Mouse (Mus musculus) CH12.LX (cell line): Measurements from ENCODE around the gene Foxp1. TPM values are rescaled to one million over a fixed set of nuclear protein-coding genes. Genes with fewer than 3 reads are reported as not detected.

Source experiments
- DNase-seq: peaks from one replicate; pipeline ENCODE4 v3.0.0-alpha.2; 2013; ENCODE audit errors: extremely low read depth
- H3K27ac ChIP-seq: 2 replicates; pipeline ENCODE4 v1.5.1; 2012; ENCODE audit warnings: low read depth, mild to moderate bottlenecking, control low read depth, moderate library complexity; ENCODE audit not compliant: insufficient read depth
- H3K27me3 ChIP-seq: replicated peaks from 2 replicates; pipeline ENCODE3; 2012; ENCODE audit warnings: inconsistent platforms
- H3K36me3 ChIP-seq, 2 experiments: replicated peaks in 1 of 2; 2 replicates each; pipeline versions ENCODE3 to v1.6.1; 2012; ENCODE audit warnings: inconsistent platforms in 1 of 2, low read length in 1 of 2, mild to moderate bottlenecking in 1 of 2, mixed read lengths in 1 of 2, moderate library complexity in 1 of 2; ENCODE audit not compliant: control insufficient read depth in 1 of 2, insufficient read depth in 1 of 2
- H3K4me1 ChIP-seq, 2 experiments: 2 replicates each; pipeline ENCODE4 v1.6.1; 2012; ENCODE audit warnings: inconsistent platforms in 1 of 2, moderate library complexity in 1 of 2; ENCODE audit not compliant: insufficient read depth in 2 of 2, control insufficient read depth in 1 of 2
- H3K4me2 ChIP-seq: 2 replicates; pipeline ENCODE4 v1.6.1; 2012; ENCODE audit warnings: low read depth, mild to moderate bottlenecking, control low read depth; ENCODE audit not compliant: poor library complexity, insufficient read depth, severe bottlenecking
- H3K4me3 ChIP-seq, 3 experiments: fragments of 150-350 bp in 1 of 3; sonication (generic) in 1 of 3; replicated peaks in 1 of 3; 2 replicates each; pipeline versions ENCODE3 to v1.5.1; 2011 to 2012; ENCODE audit warnings: low read depth in 2 of 3, low read length in 2 of 3, mild to moderate bottlenecking in 2 of 3, moderate library complexity in 2 of 3, control low read depth in 1 of 3, improper control_type of control experiment in 1 of 3, inconsistent platforms in 1 of 3, mixed read lengths in 1 of 3; ENCODE audit not compliant: poor library complexity in 1 of 3
- H3K79me2 ChIP-seq: replicated peaks from 2 replicates; pipeline ENCODE4 v1.6.1; 2012; ENCODE audit warnings: mild to moderate bottlenecking, moderate library complexity; ENCODE audit not compliant: control insufficient read depth, poor library complexity, insufficient read depth, severe bottlenecking; ENCODE audit errors: extremely low read depth
- H3K9ac ChIP-seq: 2 replicates; pipeline ENCODE4 v1.6.1; 2012; ENCODE audit warnings: low read depth, mild to moderate bottlenecking, control low read depth, moderate library complexity; ENCODE audit not compliant: insufficient read depth
- H3K9me3 ChIP-seq: replicated peaks from 2 replicates; pipeline ENCODE3; 2012; ENCODE audit warnings: low read length, inconsistent platforms, mixed read lengths
- BHLHE40 ChIP-seq: IDR thresholded peaks from 2 replicates; pipeline ENCODE4 v1.6.1; 2011; ENCODE audit warnings: mild to moderate bottlenecking, low read depth, low read length, improper control_type of control experiment
- CHD2 ChIP-seq: IDR thresholded peaks from 2 replicates; pipeline ENCODE4 v1.6.1; 2011; ENCODE audit warnings: low read length, improper control_type of control experiment
- EP300 ChIP-seq: IDR thresholded peaks from 2 replicates; pipeline ENCODE4 v1.6.1; 2011; ENCODE audit warnings: low read length, improper control_type of control experiment
- ETS1 ChIP-seq: conservative IDR thresholded peaks from 2 replicates; pipeline ENCODE4 v1.6.1; 2012; ENCODE audit warnings: low read depth, mild to moderate bottlenecking, inconsistent platforms, low read length, improper control_type of control experiment, moderate library complexity
- GABPA ChIP-seq: IDR thresholded peaks from 2 replicates; pipeline ENCODE4 v1.6.1; 2012; ENCODE audit warnings: low read depth, low read length, improper control_type of control experiment, inconsistent platforms; ENCODE audit not compliant: insufficient replicate concordance
- HCFC1 ChIP-seq: IDR thresholded peaks from 2 replicates; pipeline ENCODE4 v1.6.1; 2012; ENCODE audit warnings: low read depth, mild to moderate bottlenecking, inconsistent platforms, low read length, improper control_type of control experiment
- IRF4 ChIP-seq: IDR thresholded peaks from 2 replicates; pipeline ENCODE4 v1.6.1; 2014; ENCODE audit warnings: low read depth, mild to moderate bottlenecking, inconsistent platforms, low read length, improper control_type of control experiment
- JUN ChIP-seq: IDR thresholded peaks from 2 replicates; pipeline ENCODE4 v1.6.1; 2011; ENCODE audit warnings: low read depth, mild to moderate bottlenecking, low read length, improper control_type of control experiment, moderate library complexity; ENCODE audit not compliant: insufficient read depth
- KAT2A ChIP-seq: IDR thresholded peaks from 2 replicates; pipeline ENCODE4 v1.6.1; 2012; ENCODE audit warnings: low read length, improper control_type of control experiment, inconsistent platforms; ENCODE audit not compliant: insufficient replicate concordance
- MEF2A ChIP-seq: IDR thresholded peaks from 2 replicates; pipeline ENCODE4 v1.6.1; 2014; ENCODE audit warnings: low read depth, mild to moderate bottlenecking, inconsistent platforms, low read length, improper control_type of control experiment, borderline replicate concordance
- MXI1 ChIP-seq: IDR thresholded peaks from 2 replicates; pipeline ENCODE4 v1.6.1; 2011; ENCODE audit warnings: mild to moderate bottlenecking, low read depth, low read length, improper control_type of control experiment
- NELFE ChIP-seq: IDR thresholded peaks from 2 replicates; pipeline ENCODE4 v1.6.1; 2011; ENCODE audit warnings: low read depth, low read length, improper control_type of control experiment
- NRF1 ChIP-seq: IDR thresholded peaks from 2 replicates; pipeline ENCODE4 v1.6.1; 2014; ENCODE audit warnings: low read depth, mild to moderate bottlenecking, inconsistent platforms, low read length, improper control_type of control experiment, moderate library complexity
- PAX5 ChIP-seq: IDR thresholded peaks from 2 replicates; pipeline ENCODE4 v1.6.1; 2012; ENCODE audit warnings: low read length, inconsistent platforms, mixed read lengths
- POLR2AphosphoS2 ChIP-seq: IDR thresholded peaks from 2 replicates; pipeline ENCODE4 v1.6.1; 2011; ENCODE audit warnings: low read depth, low read length, improper control_type of control experiment
- ZC3H11A ChIP-seq: IDR thresholded peaks from 2 replicates; pipeline ENCODE4 v1.6.1; 2012; ENCODE audit warnings: low read depth, mild to moderate bottlenecking, inconsistent platforms, low read length, improper control_type of control experiment
- dilution Hi-C: fragments of 300-500 bp; cut with MboI; formaldehyde crosslinking; loops from 2 replicates; pipeline ENCODE4 v1.14.3; 2020; ENCODE audit warnings: low sequenced_read_pairs; ENCODE audit not compliant: extremely low pct_unique_long_range_greater_than_20kb, extremely low pct_ligation_motif_present
- in situ Hi-C: fragments of 300-500 bp; cut with MboI; formaldehyde crosslinking; loops from 3 replicates; pipeline ENCODE4 v1.14.3; 2019; ENCODE audit warnings: low sequenced_read_pairs, low pct_ligation_motif_present, low pct_unique_long_range_greater_than_20kb, mixed read lengths
- polyA plus RNA-seq: library from polyadenylated mRNA; unstranded; fragments of >175 nt; gene quantifications from 2 replicates; pipeline ENCODE4 v1.2.1, GENCODE M21; 2012; ENCODE audit warnings: low read depth; ENCODE audit not compliant: insufficient read length
- total RNA-seq, 2 experiments: library from RNA; depleted of rRNA; stranded (reverse); fragments of 300-350 nt in 1 of 2; fragments of >200 nt in 1 of 2; gene quantifications; 2 replicates each; pipeline ENCODE4 v1.2.3; 2012 to 2014

Foxp1 gene
- total and polyA plus RNA-seq, 3 experiments, result 66.5 to 105 (median 87.4) TPM

- no peak for TF ChIP-seq IRF4
- no peak for TF ChIP-seq NRF1
- TF ChIP-seq GABPA, result no peak
- no peak for TF ChIP-seq JUN
- TF ChIP-seq NELFE, result no peak
- TF ChIP-seq POLR2AphosphoS2, result no peak
- no peak for TF ChIP-seq ETS1
- no peak for TF ChIP-seq EP300
- TF ChIP-seq PAX5, result no peak
- no peak for TF ChIP-seq KAT2A
- no peak for TF ChIP-seq CHD2
- no peak for TF ChIP-seq HCFC1
- no peak for TF ChIP-seq BHLHE40
- no peak for TF ChIP-seq MXI1
Observed at GRCm38 (mm10) chr6:98945496-98946412, 576.8 kb downstream of the Foxp1 start.

GRCm38 (mm10) chr6:98938348-98938747 lies 584.2 kb downstream of the Foxp1 start:
- H3K9ac ChIP-seq, result no peak overlapping the region
- no peak overlapping the region for H3K4me3 ChIP-seq
- H3K4me2 ChIP-seq, result no peak overlapping the region
- H3K27me3 ChIP-seq, result no peaks in the 10 kb centered on the region
- H3K36me3 ChIP-seq, result peaks cover 79 to 98% of the 10 kb centered on the region in 2 experiments
- dilution Hi-C loops, result no loop called here
- TF ChIP-seq NRF1 (no peak), ZC3H11A (no peak), MEF2A (no peak)
- TF ChIP-seq, all 38 proteins: peak for 0
- no peak for DNase-seq
- peaks cover 2 to 29% of the 10 kb centered on the region in 2 experiments; a peak in 3 of 4 replicates for H3K4me1 ChIP-seq
- H3K27ac ChIP-seq, result no peak overlapping the region
- no peaks in the 10 kb centered on the region; the same call in 1 of the 2 replicates for H3K79me2 ChIP-seq
- in situ Hi-C loops, result loop anchor here (25.0 kb wide), 1 partner anchor 401 kb away; no protein-coding TSS in a partner anchor
- H3K9me3 ChIP-seq, result no peaks in the 10 kb centered on the region

More at GRCm38 (mm10) chr6:98945496-98946412, 576.8 kb downstream of the Foxp1 start:
- no peak overlapping the region for H3K9ac ChIP-seq
- no peak overlapping the region for H3K27ac ChIP-seq
- dilution Hi-C loops (no loop called here), in situ Hi-C loops (loop anchor here (25.0 kb wide), 1 partner anchor 408 kb away; no protein-coding TSS in a partner anchor)
- peaks cover 2% of the 10 kb centered on the region for H3K79me2 ChIP-seq
- H3K9me3 ChIP-seq, result no peaks in the 10 kb centered on the region
- H3K4me1 ChIP-seq, result peaks cover 0 to 11% of the 10 kb centered on the region in 2 experiments; a peak in 2 of 4 replicates
- DNase-seq, result no peak
- H3K27me3 ChIP-seq, result no peaks in the 10 kb centered on the region
- H3K36me3 ChIP-seq, result peaks cover 69 to 99% of the 10 kb centered on the region in 2 experiments
- no peak overlapping the region for H3K4me3 ChIP-seq
- no peak overlapping the region for H3K4me2 ChIP-seq
